In the genomic region with DNA sequence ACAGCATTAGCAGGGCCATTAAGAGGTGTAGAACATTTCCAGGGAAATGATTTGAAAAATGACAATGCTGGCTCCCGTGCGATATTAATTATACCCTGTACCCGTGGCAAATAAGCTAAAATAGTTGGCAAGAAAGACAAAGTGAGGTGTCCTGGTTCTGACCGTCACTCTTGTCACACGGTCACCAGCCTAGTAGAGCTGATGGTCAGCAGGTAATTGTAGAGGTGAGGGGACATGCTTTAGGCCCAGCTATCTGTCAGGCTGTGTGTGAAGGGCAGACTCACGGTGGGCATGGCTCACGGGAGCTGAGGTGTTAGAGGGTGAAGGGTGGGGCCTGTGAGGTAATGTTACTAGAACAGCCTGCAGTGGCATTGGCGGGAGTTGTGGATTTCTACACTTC, we compare ENCODE assay signal across 22 mouse cellular contexts.
A peak's percentile ranks its signal among the peaks of the same experiment; 100 is the strongest.
DNase-seq lines count a peak whose midpoint lies in the region; ATAC-seq and TF ChIP-seq lines count a peak whose summit lies in the region.
"Had no signal": no experiment of that assay in that cellular context is flagged by ENCODE, and none has a peak within 500 bp of the region (broad histone marks: within the 10 kb centered on the region; RNA-seq: fewer than 3 reads in every experiment).

No protein-coding gene starts in this region.

- H3K4me2 ChIP-seq in kidney, embryonic 16.5 days (replicated peaks; ENCODE audit: low read depth, low read length) = no peak overlapping the region
- no peak overlapping the region for H3K4me2 ChIP-seq in stomach, embryonic 14.5 days (replicated peaks; ENCODE audit: low read depth, low read length)
- H3K4me2 ChIP-seq in stomach, postnatal 0 days (replicated peaks; ENCODE audit: low read depth) = no peak overlapping the region
- H3K4me2 ChIP-seq: embryonic facial prominence, embryonic 13.5 days; forebrain, embryonic 12.5 days; forebrain, embryonic 15.5 days; heart, embryonic 11.5 days; hindbrain, embryonic 13.5 days had no signal

- no peak overlapping the region for H3K27ac ChIP-seq in heart, embryonic 10.5 days
- H3K27ac ChIP-seq in kidney, embryonic 16.5 days (ENCODE audit: low read length) = no peak overlapping the region
- H3K27ac ChIP-seq in stomach, embryonic 14.5 days (ENCODE audit: low read length) = no peak overlapping the region
- H3K27ac ChIP-seq in stomach, postnatal 0 days (replicated peaks) = no peak overlapping the region
- no peak overlapping the region for H3K27ac ChIP-seq in left cerebral cortex, adult 2 months
- H3K27ac ChIP-seq: forebrain, embryonic 12.5 days; forebrain, embryonic 15.5 days; heart, adult 2 months; hindbrain, embryonic 13.5 days had no signal

- peaks cover 30% of the 10 kb centered on the region for H3K4me1 ChIP-seq in heart, embryonic 10.5 days
- H3K4me1 ChIP-seq in kidney, embryonic 16.5 days (ENCODE audit: insufficient read depth, low read length) = peaks cover 24% of the 10 kb centered on the region
- peaks cover 22% of the 10 kb centered on the region for H3K4me1 ChIP-seq in stomach, embryonic 14.5 days (ENCODE audit: control insufficient read depth, insufficient read depth, low read length)
- no peaks in the 10 kb centered on the region for H3K4me1 ChIP-seq in stomach, postnatal 0 days (replicated peaks; ENCODE audit: control insufficient read depth, insufficient read depth)

- ATAC-seq in kidney, embryonic 16.5 days (ENCODE audit: low FRiP score, low TSS enrichment) = 0 out of 2 replicates have a peak, but pooled peaks have one; percentile 6
- ATAC-seq in stomach, embryonic 14.5 days (ENCODE audit: insufficient number of reproducible peaks, insufficient read depth, low FRiP score, low read depth) = peak; percentile 56; the same call in 1 of the 2 replicates
- no peak for ATAC-seq in stomach, postnatal 0 days (ENCODE audit: low FRiP score, low TSS enrichment)
- ATAC-seq: forebrain, embryonic 15.5 days; hindbrain, embryonic 16.5 days; Patski had no signal

- intact Hi-C loops in left cerebral cortex, adult 2 months (cut with DNase I) = no loop called here

- H3K36me3 ChIP-seq in heart, embryonic 10.5 days = no peaks in the 10 kb centered on the region
- H3K36me3 ChIP-seq in kidney, embryonic 16.5 days (ENCODE audit: insufficient read depth, low read length) = no peaks in the 10 kb centered on the region
- H3K36me3 ChIP-seq in stomach, embryonic 14.5 days (ENCODE audit: control insufficient read depth, insufficient read depth, low read length) = no peaks in the 10 kb centered on the region
- no peaks in the 10 kb centered on the region for H3K36me3 ChIP-seq in stomach, postnatal 0 days (ENCODE audit: control insufficient read depth, insufficient read depth, low read length)
- H3K36me3 ChIP-seq: embryonic facial prominence, embryonic 13.5 days; forebrain, embryonic 12.5 days; forebrain, embryonic 15.5 days; hindbrain, embryonic 13.5 days had no signal

- peaks cover 6% of the 10 kb centered on the region for H3K27me3 ChIP-seq in heart, embryonic 10.5 days (ENCODE audit: insufficient read depth, poor library complexity, severe bottlenecking)
- H3K27me3 ChIP-seq in kidney, embryonic 16.5 days (ENCODE audit: insufficient read depth, low read length) = no peaks in the 10 kb centered on the region
- H3K27me3 ChIP-seq in stomach, embryonic 14.5 days (ENCODE audit: control insufficient read depth, insufficient read depth, low read length) = no peaks in the 10 kb centered on the region
- H3K27me3 ChIP-seq in stomach, postnatal 0 days (ENCODE audit: control insufficient read depth, insufficient read depth, low read length) = no peaks in the 10 kb centered on the region
- H3K27me3 ChIP-seq: embryonic facial prominence, embryonic 13.5 days; Patski had no signal

- no peak for TF ChIP-seq EP300 in stomach, postnatal 0 days (optimal IDR thresholded peaks at IDR 0.05)

- peak; percentile 63 for DNase-seq in heart, adult 11 months
- DNase-seq in heart, embryonic 10.5 days (ENCODE audit: low spot score) = no peak
- DNase-seq in kidney, postnatal 25 days = no peak
- DNase-seq in stomach, postnatal 0 days (ENCODE audit: low spot score) = no peak
- no peak for DNase-seq in left cerebral cortex, adult 2 months (ENCODE audit: extremely low spot score in 1 of 2, low spot score in 2 of 2)
- DNase-seq: adrenal gland, postnatal 10 days; cerebellum, adult 11 months; cerebellum, adult 2 months; cerebellum, adult 9-11 months; cerebellum, postnatal 25 days; gastrocnemius, postnatal 25 days; heart, adult 2 months had no signal

- H3K9me3 ChIP-seq in heart, embryonic 10.5 days = no peaks in the 10 kb centered on the region
- no peaks in the 10 kb centered on the region for H3K9me3 ChIP-seq in kidney, embryonic 16.5 days (ENCODE audit: low read length)
- no peaks in the 10 kb centered on the region for H3K9me3 ChIP-seq in stomach, embryonic 14.5 days (ENCODE audit: control insufficient read depth, low read depth, low read length)
- H3K9me3 ChIP-seq in stomach, postnatal 0 days (ENCODE audit: control insufficient read depth, low read length) = no peaks in the 10 kb centered on the region
- H3K9me3 ChIP-seq: embryonic facial prominence, embryonic 13.5 days; forebrain, embryonic 12.5 days; forebrain, embryonic 15.5 days; hindbrain, embryonic 13.5 days had no signal

- H3K9ac ChIP-seq in kidney, embryonic 16.5 days (replicated peaks; ENCODE audit: low read length) = no peak overlapping the region
- H3K9ac ChIP-seq in stomach, embryonic 14.5 days (replicated peaks; ENCODE audit: low read depth, low read length) = no peak overlapping the region
- no peak overlapping the region for H3K9ac ChIP-seq in stomach, postnatal 0 days (ENCODE audit: low read length)
- H3K9ac ChIP-seq: embryonic facial prominence, embryonic 13.5 days; forebrain, embryonic 12.5 days; forebrain, embryonic 15.5 days; hindbrain, embryonic 13.5 days had no signal

- no peak for TF ChIP-seq CTCF in stomach, postnatal 0 days (IDR thresholded peaks at IDR 0.05; ENCODE audit: low read depth)
- TF ChIP-seq CTCF in left cerebral cortex, adult 2 months (IDR thresholded peaks at IDR 0.05) = no peak

- no peak overlapping the region for H3K4me3 ChIP-seq in heart, embryonic 10.5 days
- no peak overlapping the region for H3K4me3 ChIP-seq in kidney, embryonic 16.5 days (ENCODE audit: low read length)
- H3K4me3 ChIP-seq in stomach, embryonic 14.5 days (ENCODE audit: low read depth, low read length) = no peak overlapping the region
- no peak overlapping the region for H3K4me3 ChIP-seq in stomach, postnatal 0 days (ENCODE audit: low read depth, low read length)
- no peak overlapping the region for H3K4me3 ChIP-seq in left cerebral cortex, adult 2 months
- H3K4me3 ChIP-seq: embryonic facial prominence, embryonic 13.5 days; erythroblast, embryonic 14.5 days; forebrain, embryonic 12.5 days; forebrain, embryonic 15.5 days; heart, adult 2 months; hindbrain, embryonic 13.5 days had no signal

- 74% methylated on average over 8 of the region's 8 CpGs for WGBS in heart, embryonic 10.5 days
- 75% methylated on average over 8 of the region's 8 CpGs for WGBS in kidney, embryonic 16.5 days
- WGBS in stomach, embryonic 14.5 days = 44% methylated on average over 8 of the region's 8 CpGs
- WGBS in stomach, postnatal 0 days = 62% methylated on average over 8 of the region's 8 CpGs
